Mouse (Mus musculus) ES-Bruce4 (cell line): ENCODE measurements around the gene Casp12.

ENCODE experiments used
- CTCF ChIP-seq: IDR thresholded peaks from one replicate; pipeline ENCODE4 v1.8.1; 2011; ENCODE audit warnings: low read depth, low read length
- POLR2A ChIP-seq: IDR thresholded peaks from one replicate; pipeline ENCODE4 v1.8.1; 2011; ENCODE audit warnings: low read length; ENCODE audit not compliant: insufficient read depth

GRCm38 (mm10) chr9:5328204-5328603 is 17.0 kb upstream of the Casp12 start:
- TF ChIP-seq POLR2A: no peak
- no peak for TF ChIP-seq CTCF
